Mouse (Mus musculus): ENCODE measurements around the gene 1110051M20Rik.

- no peak for TF ChIP-seq CTCF (IDR thresholded peaks at IDR 0.05)
- TF ChIP-seq EP300 (IDR thresholded peaks at IDR 0.05), result no peak
Observed at GRCm38 (mm10) chr2:91348936-91349335, 95.6 kb downstream of the 1110051M20Rik start.

Data from lung, postnatal 0 days (tissue).